Mouse (Mus musculus): ENCODE results near the gene Pmpcb.

DNA sequence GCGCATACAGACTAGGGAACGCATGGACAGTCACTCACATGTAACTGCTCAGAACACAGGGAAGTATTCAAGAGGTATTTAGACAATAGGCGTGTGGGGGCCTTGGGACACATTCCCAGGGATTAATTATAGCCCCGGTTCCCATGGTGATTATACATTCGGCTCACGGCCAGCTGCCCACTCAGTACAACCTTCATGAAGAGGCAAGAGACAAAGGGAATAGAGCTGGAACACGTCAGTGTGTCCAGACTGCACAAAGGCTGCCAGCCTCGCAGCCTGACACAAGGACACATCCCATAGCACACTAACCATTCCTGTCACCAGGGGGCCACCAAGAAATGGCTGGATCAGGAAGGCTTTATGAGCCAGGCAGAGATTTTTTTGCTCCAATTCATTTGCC lies 4.0 kb upstream of the Pmpcb start:
- TF ChIP-seq CTCF (IDR thresholded peaks at IDR 0.05; ENCODE audit: extremely low read depth, insufficient read depth, low read length) (peak; percentile 30; the same call in 1 of the 2 replicates), POLR2A (IDR thresholded peaks at IDR 0.05; ENCODE audit: extremely low read depth, insufficient read depth, low read length) (no peak)

Measured in cortical plate, adult 2 months (tissue).